Mouse (Mus musculus): ENCODE measurements around the gene Klhl12.

DNA sequence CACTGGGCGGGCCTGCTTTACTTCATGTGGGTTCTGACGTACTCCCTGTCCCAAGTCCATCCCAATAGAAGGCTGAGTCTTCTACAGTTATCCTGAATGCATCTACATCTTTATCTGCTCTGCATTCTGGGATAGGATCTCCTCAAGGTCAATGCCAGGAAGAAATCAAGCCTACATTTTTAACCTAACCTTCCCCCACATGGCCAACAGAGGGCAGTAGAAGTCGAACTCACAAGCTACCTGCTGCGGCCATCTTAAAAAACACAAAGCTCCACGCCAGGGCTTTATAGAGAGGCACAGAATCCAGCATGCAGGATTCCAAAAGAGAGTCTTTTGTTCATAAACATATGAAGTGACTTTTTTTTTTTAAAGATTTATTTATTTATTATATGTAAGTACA, 69.1 kb downstream of the Klhl12 start:
- TF ChIP-seq CTCF (IDR thresholded peaks at IDR 0.05; ENCODE audit: borderline replicate concordance, control insufficient read depth, extremely low read depth, insufficient read depth, low read length, poor library complexity) (no peak), POLR2A (IDR thresholded peaks at IDR 0.05; ENCODE audit: control insufficient read depth, extremely low read depth, insufficient read depth, low read length, poor library complexity) (no peak)

Data from thymus, adult 2 months (tissue).